Mouse (Mus musculus) kidney, postnatal 0 days (tissue): ENCODE results near the gene Polq. TPM values are rescaled to one million over a fixed set of nuclear protein-coding genes. Genes with fewer than 3 reads are reported as not detected.

Source experiments
- ATAC-seq: fragments of 200-750 bp; cut with Nextera tagmentation; replicated peaks from 2 replicates; pipeline ENCODE4 v1.8.0; 2017; ENCODE audit warnings: low read depth, moderate number of reproducible peaks, moderate TSS enrichment, moderate library complexity; ENCODE audit not compliant: low FRiP score
- DNase-seq: peaks from one replicate; pipeline ENCODE4 v3.0.0-alpha.2; 2016; ENCODE audit warnings: low spot score
- H3K27ac ChIP-seq: fragments of 300-500 bp; sonication (generic); 2 replicates; pipeline ENCODE4 v1.5.1; 2014; ENCODE audit warnings: mild to moderate bottlenecking
- H3K27me3 ChIP-seq: fragments of 300-500 bp; sonication (generic); 2 replicates; pipeline ENCODE4 v1.6.1; 2014; ENCODE audit warnings: low read length, mixed read lengths; ENCODE audit not compliant: insufficient read depth
- H3K36me3 ChIP-seq: fragments of 300-500 bp; sonication (generic); 2 replicates; pipeline ENCODE4 v1.6.1; 2014; ENCODE audit warnings: low read length, mixed read lengths; ENCODE audit not compliant: insufficient read depth
- H3K4me1 ChIP-seq: fragments of 300-500 bp; sonication (generic); replicated peaks from 2 replicates; pipeline ENCODE4 v1.6.1; 2014; ENCODE audit warnings: antibody characterized with exemption, low read length, mixed read lengths; ENCODE audit not compliant: insufficient read depth
- H3K4me2 ChIP-seq: fragments of 300-500 bp; sonication (generic); 2 replicates; pipeline ENCODE4 v1.6.1; 2014; ENCODE audit warnings: mild to moderate bottlenecking, low read length, moderate library complexity, mixed read lengths
- H3K4me3 ChIP-seq: fragments of 300-500 bp; sonication (generic); replicated peaks from 2 replicates; pipeline ENCODE4 v1.5.1; 2014; ENCODE audit warnings: low read depth, low read length
- H3K9ac ChIP-seq: fragments of 300-500 bp; sonication (generic); 2 replicates; pipeline ENCODE4 v1.6.1; 2014; ENCODE audit warnings: low read depth, low read length
- H3K9me3 ChIP-seq: fragments of 300-500 bp; sonication (generic); replicated peaks from 2 replicates; pipeline ENCODE4 v1.6.1; 2016; ENCODE audit warnings: low read length, inconsistent platforms, mixed read lengths
- CTCF ChIP-seq: IDR thresholded peaks from 2 replicates; pipeline ENCODE4 v1.5.1; 2016; ENCODE audit warnings: antibody characterized with exemption, low read depth, mild to moderate bottlenecking, moderate library complexity
- WGBS: fragments of 180-500 bp; shearing (Covaris S2); extraction: QIAGEN DNeasy Blood & Tissue Kit; methylation state at CpG from one replicate; pipeline ENCODE4 v1.1.7; 2014; 5-methylcytosine and 5-hydroxymethylcytosine counted together
- polyA plus RNA-seq: library from polyadenylated mRNA; unstranded; fragments of >200 nt; fragmentation: Nextera tagmentation; extraction: Ambion mirVana; gene quantifications from 2 replicates; pipeline ENCODE4 v1.2.1, GENCODE M21; 2015

Polq gene
- polyA plus RNA-seq, 1 experiment from 2014 or later, result 1.9 TPM

- H3K9me3 ChIP-seq, result no peaks in the 10 kb centered on the region
- H3K36me3 ChIP-seq, result no peaks in the 10 kb centered on the region
- no peaks in the 10 kb centered on the region for H3K27me3 ChIP-seq
- H3K27ac ChIP-seq, result peak overlapping the region; percentile 47; the same call in 1 of the 2 replicates
- no peaks in the 10 kb centered on the region for H3K4me1 ChIP-seq
- H3K4me2 ChIP-seq, result no peak overlapping the region
- H3K9ac ChIP-seq, result no peak overlapping the region
- TF ChIP-seq CTCF, result no peak
- ATAC-seq (peak; percentile 48), DNase-seq (peak; percentile 3)
- H3K4me3 ChIP-seq, result no peak overlapping the region
Observed at GRCm38 (mm10) chr16:36988066-36988465, 23.5 kb upstream of the Polq start.

- Histone ChIP-seq H3K4me1 (no peaks in the 10 kb centered on the region), H3K36me3 (no peaks in the 10 kb centered on the region), H3K27me3 (no peaks in the 10 kb centered on the region), H3K9me3 (no peaks in the 10 kb centered on the region), H3K27ac (peak overlapping the region; percentile 48; the same call in 1 of the 2 replicates), H3K9ac (no peak overlapping the region), H3K4me3 (no peak overlapping the region), H3K4me2 (peak overlapping the region; percentile 41; the same call in 1 of the 2 replicates)
- 41% methylated on average over 8 of the region's 8 CpGs for WGBS
- DNase-seq (peak; percentile 44), ATAC-seq (peak; percentile 77)
- TF ChIP-seq CTCF, result no peak; the same call in 1 of the 2 replicates
Observed at GRCm38 (mm10) chr16:36989493-36989892, 22.1 kb upstream of the Polq start.

- H3K27me3 ChIP-seq, result no peaks in the 10 kb centered on the region
- H3K27ac ChIP-seq, result peak within 1 kb of the TSS; percentile 48
- no peaks in the 10 kb centered on the region for H3K4me1 ChIP-seq
- TF ChIP-seq CTCF, result no peak
- H3K4me2 ChIP-seq, result peak within 1 kb of the TSS; percentile 41
- no peaks in the 10 kb centered on the region for H3K9me3 ChIP-seq
- DNase-seq (peak; percentile 10), ATAC-seq (peak; percentile 12; the same call in 1 of the 2 replicates)
- no peak within 1 kb of the TSS for H3K9ac ChIP-seq
- no peak within 1 kb of the TSS for H3K4me3 ChIP-seq
- 39% methylated on average over 18 of the region's 18 CpGs for WGBS
- H3K36me3 ChIP-seq, result no peaks in the 10 kb centered on the region
Observed at GRCm38 (mm10) chr16:36989999-36990625, 21.5 kb upstream of the Polq start, which contains the start of gene Fbxo40. TSS of gene Fbxo40 (minus strand) at chr16:36990467.

GRCm38 (mm10) chr16:36997650-36998049 lies 13.9 kb upstream of the Polq start:
- H3K27ac ChIP-seq, result no peak overlapping the region
- DNase-seq, result no peak
- 79% methylated on average over 6 of the region's 6 CpGs for WGBS
- H3K9ac ChIP-seq, result no peak overlapping the region
- no peaks in the 10 kb centered on the region for H3K36me3 ChIP-seq
- H3K4me2 ChIP-seq, result no peak overlapping the region
- no peaks in the 10 kb centered on the region for H3K27me3 ChIP-seq
- ATAC-seq, result no peak
- H3K4me1 ChIP-seq, result no peaks in the 10 kb centered on the region
- no peak overlapping the region for H3K4me3 ChIP-seq
- no peak for TF ChIP-seq CTCF
- no peaks in the 10 kb centered on the region for H3K9me3 ChIP-seq

GRCm38 (mm10) chr16:36999366-36999972 lies 12.1 kb upstream of the Polq start:
- no peaks in the 10 kb centered on the region for H3K4me1 ChIP-seq
- no peaks in the 10 kb centered on the region for H3K36me3 ChIP-seq
- no peak overlapping the region for H3K9ac ChIP-seq
- ATAC-seq, result no peak
- H3K9me3 ChIP-seq, result no peaks in the 10 kb centered on the region
- no peak for TF ChIP-seq CTCF
- no peak overlapping the region for H3K4me2 ChIP-seq
- WGBS, result 83% methylated on average over 9 of the region's 9 CpGs
- no peak overlapping the region for H3K4me3 ChIP-seq
- H3K27me3 ChIP-seq, result no peaks in the 10 kb centered on the region
- H3K27ac ChIP-seq, result no peak overlapping the region
- DNase-seq, result no peak

- Histone ChIP-seq H3K27me3 (no peaks in the 10 kb centered on the region), H3K36me3 (no peaks in the 10 kb centered on the region), H3K4me1 (no peaks in the 10 kb centered on the region), H3K4me3 (no peak overlapping the region), H3K27ac (no peak overlapping the region), H3K9me3 (no peaks in the 10 kb centered on the region), H3K9ac (no peak overlapping the region), H3K4me2 (no peak overlapping the region)
- ATAC-seq (no peak), DNase-seq (no peak)
- WGBS, result 64% methylated on average over 6 of the region's 6 CpGs
- TF ChIP-seq CTCF, result no peak
Observed at GRCm38 (mm10) chr16:37009262-37009661, 2.3 kb upstream of the Polq start.
